Mouse (Mus musculus): Measurements from ENCODE around the gene Gm5640. TPM values are rescaled to one million over a fixed set of nuclear protein-coding genes. Genes with fewer than 3 reads are reported as not detected.
"Not testable (repeated sequence)": the region's sequence is repeated elsewhere in the genome, so short reads cannot be mapped to it uniquely, and the experiment has no call there.

Gm5640 gene
- not detected in 2 replicates for polyA plus RNA-seq (2014; fragmentation: Nextera tagmentation; extraction: Ambion mirVana)

GRCm38 (mm10) chrX:74645466-74646323 is at the start of gene Gm5640:
Gm5640 (minus strand) TSS chrX:74645635.
- H3K9ac ChIP-seq (ENCODE audit: low read length); H3K27me3 ChIP-seq (replicated peaks; ENCODE audit: control insufficient read depth, insufficient read depth, low read length); H3K36me3 ChIP-seq (ENCODE audit: control insufficient read depth, insufficient read depth, low read length); H3K27ac ChIP-seq (ENCODE audit: low read depth); H3K9me3 ChIP-seq (ENCODE audit: control insufficient read depth, low read length); H3K4me3 ChIP-seq (ENCODE audit: low read depth, low read length); H3K4me2 ChIP-seq (ENCODE audit: low read length); H3K4me1 ChIP-seq (replicated peaks; ENCODE audit: control insufficient read depth, insufficient read depth, low read length): not testable (repeated sequence)
- ATAC-seq (replicated peaks; ENCODE audit: low FRiP score, low TSS enrichment, low read depth) (peak; percentile 40; the same call in 1 of the 2 replicates), DNase-seq (ENCODE audit: low spot score) (peak; percentile 47)
- 72% methylated on average over 2 of the region's 5 CpGs for WGBS

GRCm38 (mm10) chrX:74646393-74646792 is 958 bp upstream of the Gm5640 start:
- DNase-seq (ENCODE audit: low spot score); ATAC-seq (replicated peaks; ENCODE audit: low FRiP score, low TSS enrichment, low read depth): not testable (repeated sequence)
- no CpG with 5 or more reads among the region's 1 CpGs for WGBS

GRCm38 (mm10) chrX:74592379-74592778 is 53.1 kb downstream of the Gm5640 start, which contains the start of gene Olfr1325:
Olfr1325 (plus strand) TSS chrX:74592679.
- WGBS = 94% methylated on average over 2 of the region's 2 CpGs

More at GRCm38 (mm10) chrX:74646393-74646792, 958 bp upstream of the Gm5640 start:
- H3K27ac ChIP-seq (ENCODE audit: low read depth); H3K4me3 ChIP-seq (ENCODE audit: low read depth, low read length); H3K27me3 ChIP-seq (replicated peaks; ENCODE audit: control insufficient read depth, insufficient read depth, low read length); H3K9ac ChIP-seq (ENCODE audit: low read length); H3K4me2 ChIP-seq (ENCODE audit: low read length); H3K4me1 ChIP-seq (replicated peaks; ENCODE audit: control insufficient read depth, insufficient read depth, low read length); H3K9me3 ChIP-seq (ENCODE audit: control insufficient read depth, low read length); H3K36me3 ChIP-seq (ENCODE audit: control insufficient read depth, insufficient read depth, low read length): not testable (repeated sequence)

More at GRCm38 (mm10) chrX:74592379-74592778, 53.1 kb downstream of the Gm5640 start, which contains the start of gene Olfr1325:
- no peaks in the 10 kb centered on the region for H3K9me3 ChIP-seq (ENCODE audit: control insufficient read depth, low read length)
- no peak within 1 kb of the TSS for H3K27ac ChIP-seq (ENCODE audit: low read depth)
- no peak within 1 kb of the TSS for H3K9ac ChIP-seq (ENCODE audit: low read length)
- no peaks in the 10 kb centered on the region for H3K36me3 ChIP-seq (ENCODE audit: control insufficient read depth, insufficient read depth, low read length)
- H3K4me1 ChIP-seq (replicated peaks; ENCODE audit: control insufficient read depth, insufficient read depth, low read length) = no peaks in the 10 kb centered on the region
- H3K4me3 ChIP-seq (ENCODE audit: low read depth, low read length) = no peak within 1 kb of the TSS
- no peaks in the 10 kb centered on the region for H3K27me3 ChIP-seq (replicated peaks; ENCODE audit: control insufficient read depth, insufficient read depth, low read length)
- DNase-seq (ENCODE audit: low spot score) (no peak), ATAC-seq (replicated peaks; ENCODE audit: low FRiP score, low TSS enrichment, low read depth) (no peak)
- H3K4me2 ChIP-seq (ENCODE audit: low read length) = no peak within 1 kb of the TSS

Other genes starting within 250 kb of the Gm5640 start
- 52.9 TPM in 2 replicates for gene G6pdx, start 216.4 kb downstream of the Gm5640 start, polyA plus RNA-seq (2014; fragmentation: Nextera tagmentation; extraction: Ambion mirVana)
- gene Gm6880, start 164.2 kb downstream of the Gm5640 start, polyA plus RNA-seq (2014; fragmentation: Nextera tagmentation; extraction: Ambion mirVana) = not detected in 2 replicates
- gene Olfr1326-ps1, start 70.7 kb downstream of the Gm5640 start, polyA plus RNA-seq (2014; fragmentation: Nextera tagmentation; extraction: Ambion mirVana) = not detected in 2 replicates
- gene Olfr1325, start 53.0 kb downstream of the Gm5640 start, polyA plus RNA-seq (2014; fragmentation: Nextera tagmentation; extraction: Ambion mirVana) = not detected in 2 replicates
- not detected in 2 replicates for gene Gm6890, start 95.3 kb upstream of the Gm5640 start, polyA plus RNA-seq (2014; fragmentation: Nextera tagmentation; extraction: Ambion mirVana)
- not detected in 2 replicates for gene Gm5936, start 191.6 kb upstream of the Gm5640 start, polyA plus RNA-seq (2014; fragmentation: Nextera tagmentation; extraction: Ambion mirVana)